Comparison of ENCODE assay signal across 20 mouse cellular contexts in genomic region chr3:105367972-105368371, GRCm38 (mm10).
DNase-seq lines count a peak whose midpoint lies in the region; ATAC-seq and TF ChIP-seq lines count a peak whose summit lies in the region.
"Had no signal": no experiment of that assay in that cellular context is flagged by ENCODE, and none has a peak within 500 bp of the region (broad histone marks: within the 10 kb centered on the region; RNA-seq: fewer than 3 reads in every experiment).

No protein-coding gene starts in this region.

- WGBS in forebrain, postnatal 0 days, result 64% methylated on average over 8 of the region's 8 CpGs
- 71% methylated on average over 8 of the region's 8 CpGs for WGBS in forebrain, embryonic 14.5 days
- 54% methylated on average over 8 of the region's 8 CpGs for WGBS in hindbrain, embryonic 13.5 days
- 84% methylated on average over 8 of the region's 8 CpGs for WGBS in hindbrain, embryonic 10.5 days
- WGBS in neural tube, embryonic 13.5 days, result 42% methylated on average over 8 of the region's 8 CpGs

- H3K4me3 ChIP-seq in forebrain, postnatal 0 days (ENCODE audit: low read depth, low read length), result no peak overlapping the region
- H3K4me3 ChIP-seq in forebrain, embryonic 14.5 days (ENCODE audit: low read depth, low read length), result no peak overlapping the region
- no peak overlapping the region for H3K4me3 ChIP-seq in hindbrain, embryonic 13.5 days
- no peak overlapping the region for H3K4me3 ChIP-seq in hindbrain, embryonic 10.5 days
- no peak overlapping the region for H3K4me3 ChIP-seq in neural tube, embryonic 13.5 days
- H3K4me3 ChIP-seq: forebrain, embryonic 10.5 days; forebrain, embryonic 13.5 days; heart, adult 2 months; hindbrain, embryonic 12.5 days had no signal

- no peak overlapping the region for H3K9ac ChIP-seq in forebrain, postnatal 0 days
- H3K9ac ChIP-seq in forebrain, embryonic 14.5 days (ENCODE audit: low read length), result no peak overlapping the region
- H3K9ac ChIP-seq in hindbrain, embryonic 13.5 days, result no peak overlapping the region
- no peak overlapping the region for H3K9ac ChIP-seq in neural tube, embryonic 13.5 days
- H3K9ac ChIP-seq: forebrain, embryonic 13.5 days; hindbrain, embryonic 12.5 days had no signal

- H3K36me3 ChIP-seq in forebrain, postnatal 0 days (ENCODE audit: insufficient read depth), result no peaks in the 10 kb centered on the region
- H3K36me3 ChIP-seq in forebrain, embryonic 14.5 days (ENCODE audit: control insufficient read depth, insufficient read depth, low read length), result no peaks in the 10 kb centered on the region
- H3K36me3 ChIP-seq in hindbrain, embryonic 13.5 days, result no peaks in the 10 kb centered on the region
- H3K36me3 ChIP-seq in hindbrain, embryonic 10.5 days, result no peaks in the 10 kb centered on the region
- no peaks in the 10 kb centered on the region for H3K36me3 ChIP-seq in neural tube, embryonic 13.5 days
- H3K36me3 ChIP-seq: forebrain, embryonic 10.5 days; hindbrain, embryonic 12.5 days had no signal

- no peaks in the 10 kb centered on the region for H3K4me1 ChIP-seq in forebrain, postnatal 0 days (ENCODE audit: insufficient read depth)
- H3K4me1 ChIP-seq in forebrain, embryonic 14.5 days (ENCODE audit: control insufficient read depth, insufficient read depth, low read length), result no peaks in the 10 kb centered on the region; the same call in 1 of the 2 replicates
- H3K4me1 ChIP-seq in hindbrain, embryonic 13.5 days (replicated peaks), result peaks cover 40% of the 10 kb centered on the region
- peaks cover 7% of the 10 kb centered on the region for H3K4me1 ChIP-seq in hindbrain, embryonic 10.5 days (replicated peaks)
- peaks cover 44% of the 10 kb centered on the region for H3K4me1 ChIP-seq in neural tube, embryonic 13.5 days (replicated peaks)

- TF ChIP-seq CTCF in forebrain, postnatal 0 days (IDR thresholded peaks at IDR 0.05; ENCODE audit: low read depth), result no peak

- no peak overlapping the region for H3K27ac ChIP-seq in forebrain, postnatal 0 days (ENCODE audit: low read depth, low read length)
- H3K27ac ChIP-seq in forebrain, embryonic 14.5 days (ENCODE audit: low read depth, low read length), result no peak overlapping the region
- H3K27ac ChIP-seq in hindbrain, embryonic 13.5 days, result peak overlapping the region; percentile 19; the same call in 1 of the 2 replicates
- H3K27ac ChIP-seq in hindbrain, embryonic 10.5 days, result no peak overlapping the region
- H3K27ac ChIP-seq in neural tube, embryonic 13.5 days (replicated peaks), result peak overlapping the region; percentile 74
- H3K27ac ChIP-seq: forebrain, embryonic 10.5 days; forebrain, embryonic 13.5 days; heart, adult 2 months; hindbrain, embryonic 12.5 days had no signal

- H3K9me3 ChIP-seq in forebrain, postnatal 0 days (ENCODE audit: low read length), result no peaks in the 10 kb centered on the region
- H3K9me3 ChIP-seq in forebrain, embryonic 14.5 days (replicated peaks; ENCODE audit: control insufficient read depth, low read length), result no peaks in the 10 kb centered on the region
- H3K9me3 ChIP-seq in hindbrain, embryonic 13.5 days, result no peaks in the 10 kb centered on the region
- H3K9me3 ChIP-seq in hindbrain, embryonic 10.5 days, result no peaks in the 10 kb centered on the region
- H3K9me3 ChIP-seq in neural tube, embryonic 13.5 days, result no peaks in the 10 kb centered on the region
- H3K9me3 ChIP-seq: forebrain, embryonic 10.5 days; forebrain, embryonic 13.5 days; hindbrain, embryonic 12.5 days had no signal

- H3K27me3 ChIP-seq in forebrain, postnatal 0 days (ENCODE audit: insufficient read depth, low read length), result no peaks in the 10 kb centered on the region
- no peaks in the 10 kb centered on the region for H3K27me3 ChIP-seq in forebrain, embryonic 14.5 days (replicated peaks; ENCODE audit: control insufficient read depth, insufficient read depth, low read length)
- no peaks in the 10 kb centered on the region for H3K27me3 ChIP-seq in hindbrain, embryonic 13.5 days
- no peaks in the 10 kb centered on the region for H3K27me3 ChIP-seq in hindbrain, embryonic 10.5 days (ENCODE audit: insufficient read depth, poor library complexity, severe bottlenecking)
- H3K27me3 ChIP-seq in neural tube, embryonic 13.5 days, result no peaks in the 10 kb centered on the region
- H3K27me3 ChIP-seq: forebrain, embryonic 13.5 days; hindbrain, embryonic 12.5 days had no signal

- no peak overlapping the region for H3K4me2 ChIP-seq in forebrain, postnatal 0 days (ENCODE audit: low read depth)
- no peak overlapping the region for H3K4me2 ChIP-seq in forebrain, embryonic 14.5 days (ENCODE audit: low read length)
- H3K4me2 ChIP-seq in hindbrain, embryonic 13.5 days, result no peak overlapping the region
- H3K4me2 ChIP-seq in neural tube, embryonic 13.5 days, result no peak overlapping the region
- H3K4me2 ChIP-seq: forebrain, embryonic 13.5 days; heart, embryonic 11.5 days; hindbrain, embryonic 12.5 days had no signal

- DNase-seq in forebrain, postnatal 0 days, result no peak
- DNase-seq in forebrain, embryonic 14.5 days (ENCODE audit: low spot score), result no peak
- no peak for DNase-seq in hindbrain, embryonic 10.5 days (ENCODE audit: low spot score)
- DNase-seq in neural tube, embryonic 10.5 days (ENCODE audit: extremely low spot score, low spot score), result no peak
- DNase-seq: adrenal gland, adult 8-10 months; adrenal gland, postnatal 25 days; cerebellum, adult 18-20 months; cerebellum, adult 9-10 months; cerebellum, postnatal 14 days; gastrocnemius, postnatal 25 days; heart, adult 2 months; heart, postnatal 4 days; kidney, adult 11 months had no signal

- peak; percentile 40; the same call in 1 of the 2 replicates for ATAC-seq in forebrain, postnatal 0 days
- no peak for ATAC-seq in forebrain, embryonic 14.5 days
- no peak for ATAC-seq in hindbrain, embryonic 13.5 days (ENCODE audit: low FRiP score)
- ATAC-seq in neural tube, embryonic 13.5 days (ENCODE audit: low read depth), result 0 out of 2 replicates have a peak, but pooled peaks have one; percentile 48
- ATAC-seq: activated CD4-positive, CD25-positive, alpha-beta regulatory T cell, adult 4 months; forebrain, embryonic 13.5 days had no signal

Comparison
In these comparisons a context has a peak if more than half of its experiments do, and no peak if none do; other contexts are left out.
1. ATAC-seq: peak in forebrain, postnatal 0 days (single experiment) and neural tube, embryonic 13.5 days (single experiment); none in forebrain, embryonic 14.5 days (single experiment) and hindbrain, embryonic 13.5 days (single experiment).
2. H3K27ac ChIP-seq: peak in hindbrain, embryonic 13.5 days (single experiment) and neural tube, embryonic 13.5 days (single experiment); none in forebrain, postnatal 0 days (single experiment), forebrain, embryonic 14.5 days (single experiment) and hindbrain, embryonic 10.5 days (single experiment).